Mouse (Mus musculus) brain, embryonic 14.5 days (tissue): ENCODE measurements at regions not wholly inside any gene's neighbourhood (a gene's known extent, or its start where the extent isn't known, plus 50 kb on each side); places are given as distances from the start of the nearest gene placed in this dataset.

Experiments used
- DNase-seq: peaks from one replicate; pipeline ENCODE4 v3.0.0-alpha.2; 2011; ENCODE audit warnings: low read depth
- CTCF ChIP-seq: fragments of 200-500 bp; IDR thresholded peaks from 2 replicates; pipeline ENCODE4 v1.5.1; 2012; ENCODE audit warnings: inconsistent platforms, mild to moderate bottlenecking, moderate library complexity, borderline replicate concordance; ENCODE audit not compliant: insufficient read depth, insufficient read length; ENCODE audit errors: extremely low read depth
- POLR2A ChIP-seq: fragments of 200-500 bp; IDR thresholded peaks from 2 replicates; pipeline ENCODE4 v1.6.1; 2012; ENCODE audit warnings: mild to moderate bottlenecking, inconsistent platforms, borderline replicate concordance; ENCODE audit not compliant: poor library complexity, insufficient read depth, insufficient read length, severe bottlenecking; ENCODE audit errors: extremely low read depth

GRCm38 (mm10) chr17:54065187-54065795 is 74.8 kb upstream of the Sult1c1 start:
- no peak; the same call in 1 of the 2 replicates for TF ChIP-seq CTCF
- no peak for TF ChIP-seq POLR2A
- DNase-seq: peak; percentile 84

GRCm38 (mm10) chr17:54061280-54061679 is 70.8 kb upstream of the Sult1c1 start:
- TF ChIP-seq CTCF (peak; percentile 36; the same call in 1 of the 2 replicates), POLR2A (no peak)

More at GRCm38 (mm10) chr17:54061280-54061679, 70.8 kb upstream of the Sult1c1 start:
- DNase-seq: peak; percentile 67
